Mouse (Mus musculus): ENCODE measurements around the gene Scly. TPM values are rescaled to one million over a fixed set of nuclear protein-coding genes. Genes with fewer than 3 reads are reported as not detected.

Scly gene
- polyA plus RNA-seq, 1 experiment from 2014 or later = 28.8 TPM

GRCm38 (mm10) chr1:91344921-91345685 is 47.0 kb downstream of the Scly start:
- Histone ChIP-seq H3K4me1 (peaks cover 9% of the 10 kb centered on the region; the same call in 1 of the 2 replicates), H3K9ac (no peak overlapping the region), H3K27ac (no peak overlapping the region), H3K9me3 (replicated peaks) (no peaks in the 10 kb centered on the region), H3K4me3 (peak overlapping the region; percentile 13), H3K4me2 (peak overlapping the region; percentile 45), H3K36me3 (no peaks in the 10 kb centered on the region), H3K27me3 (replicated peaks) (peaks cover 85% of the 10 kb centered on the region)
- WGBS (ENCODE audit: insufficient replicate concordance) = 8% methylated on average over 68 of the region's 68 CpGs
- ATAC-seq = no peak

- peak; percentile 62; the same call in 1 of the 2 replicates for ATAC-seq
- H3K27me3 ChIP-seq (replicated peaks) = peaks cover 80% of the 10 kb centered on the region
- no peaks in the 10 kb centered on the region for H3K36me3 ChIP-seq
- H3K27ac ChIP-seq = no peak overlapping the region
- no peak overlapping the region for H3K4me3 ChIP-seq
- H3K9ac ChIP-seq = no peak overlapping the region
- H3K9me3 ChIP-seq (replicated peaks) = no peaks in the 10 kb centered on the region
- no peak overlapping the region for H3K4me2 ChIP-seq
- WGBS (ENCODE audit: insufficient replicate concordance) = 23% methylated on average over 3 of the region's 3 CpGs
- H3K4me1 ChIP-seq = peaks cover 9% of the 10 kb centered on the region; the same call in 1 of the 2 replicates
Observed at GRCm38 (mm10) chr1:91346892-91347291, 48.8 kb downstream of the Scly start.

DNA sequence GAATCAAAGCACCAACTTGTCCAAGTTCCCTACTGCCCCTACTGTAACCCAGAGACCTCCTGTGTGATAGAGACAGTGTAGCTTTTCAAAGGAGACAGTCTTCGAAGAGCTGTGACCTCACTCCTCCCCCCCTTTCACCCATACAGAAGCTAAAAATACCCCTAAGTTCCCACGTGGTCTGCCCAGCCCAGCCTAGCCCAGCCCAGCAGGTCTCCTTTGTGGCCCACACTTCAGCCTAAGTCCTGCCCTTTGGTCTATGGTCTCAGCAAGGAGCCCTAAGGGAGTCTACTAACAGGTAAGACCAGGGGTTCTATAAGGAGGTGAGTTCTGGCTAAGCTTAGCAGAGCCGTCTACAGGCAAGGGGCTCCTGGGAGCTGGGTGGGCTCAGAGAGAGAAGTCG is 52.7 kb downstream of the Scly start, which contains the start of gene Klhl30:
TSS of gene Klhl30 (plus strand) at position 176 of the 400 bp plus-strand sequence.
- Histone ChIP-seq H3K4me2 (no peak within 1 kb of the TSS), H3K4me3 (no peak within 1 kb of the TSS)

DNA sequence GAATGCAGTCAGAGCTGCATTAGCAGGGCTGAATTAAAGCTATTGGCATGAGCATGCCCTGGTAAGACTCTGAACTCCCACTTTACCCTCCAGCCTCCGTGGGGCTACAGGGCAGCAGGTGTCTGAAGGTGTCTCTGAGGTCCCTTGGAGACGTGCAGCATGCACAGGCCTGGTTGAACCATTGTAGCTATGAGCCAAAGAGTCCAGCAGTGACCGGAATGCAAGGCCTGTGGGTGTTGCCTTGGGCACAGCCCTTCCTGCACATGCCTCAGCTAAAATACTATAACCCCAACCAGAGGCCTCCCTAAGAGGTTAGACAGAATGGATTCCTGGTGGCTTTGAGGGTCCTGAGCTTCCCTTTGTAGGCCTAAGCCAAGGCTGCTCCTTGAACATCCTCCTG is 53.1 kb downstream of the Scly start:
- no peaks in the 10 kb centered on the region for H3K36me3 ChIP-seq
- H3K4me2 ChIP-seq = no peak overlapping the region
- H3K27me3 ChIP-seq (replicated peaks) = peaks cover 37% of the 10 kb centered on the region
- no peak for ATAC-seq
- H3K4me1 ChIP-seq = no peaks in the 10 kb centered on the region
- H3K9ac ChIP-seq = no peak overlapping the region
- H3K4me3 ChIP-seq = no peak overlapping the region
- no peaks in the 10 kb centered on the region for H3K9me3 ChIP-seq (replicated peaks)
- WGBS (ENCODE audit: insufficient replicate concordance) = 62% methylated on average over 3 of the region's 3 CpGs
- no peak overlapping the region for H3K27ac ChIP-seq

More for the DNA sequence above, 52.7 kb downstream of the Scly start, which contains the start of gene Klhl30:
- Histone ChIP-seq H3K9me3 (replicated peaks) (no peaks in the 10 kb centered on the region), H3K9ac (no peak within 1 kb of the TSS), H3K36me3 (no peaks in the 10 kb centered on the region), H3K27me3 (replicated peaks) (peaks cover 41% of the 10 kb centered on the region), H3K4me1 (no peaks in the 10 kb centered on the region), H3K27ac (no peak within 1 kb of the TSS)
- no peak for ATAC-seq
- WGBS (ENCODE audit: insufficient replicate concordance) = 42% methylated on average over 4 of the region's 4 CpGs

- Histone ChIP-seq H3K36me3 (no peaks in the 10 kb centered on the region), H3K4me1 (no peaks in the 10 kb centered on the region), H3K9me3 (replicated peaks) (no peaks in the 10 kb centered on the region), H3K4me3 (no peak overlapping the region), H3K4me2 (no peak overlapping the region), H3K27ac (no peak overlapping the region), H3K27me3 (replicated peaks) (peaks cover 32% of the 10 kb centered on the region), H3K9ac (no peak overlapping the region)
- no peak for ATAC-seq
- WGBS (ENCODE audit: insufficient replicate concordance) = 57% methylated on average over 2 of the region's 2 CpGs
Observed at GRCm38 (mm10) chr1:91352277-91352676, 54.1 kb downstream of the Scly start.

GRCm38 (mm10) chr1:91356105-91356504 is 58.0 kb downstream of the Scly start:
- H3K27me3 ChIP-seq (replicated peaks) = peaks cover 30% of the 10 kb centered on the region
- ATAC-seq = no peak
- H3K4me1 ChIP-seq = no peaks in the 10 kb centered on the region
- H3K9me3 ChIP-seq (replicated peaks) = no peaks in the 10 kb centered on the region
- H3K27ac ChIP-seq = no peak overlapping the region
- H3K4me3 ChIP-seq = no peak overlapping the region
- WGBS (ENCODE audit: insufficient replicate concordance) = 65% methylated on average over 11 of the region's 11 CpGs
- H3K36me3 ChIP-seq = no peaks in the 10 kb centered on the region
- H3K4me2 ChIP-seq = no peak overlapping the region
- no peak overlapping the region for H3K9ac ChIP-seq

GRCm38 (mm10) chr1:91362113-91362512 is 64.0 kb downstream of the Scly start:
- no peak overlapping the region for H3K27ac ChIP-seq
- H3K4me2 ChIP-seq = no peak overlapping the region
- WGBS (ENCODE audit: insufficient replicate concordance) = 60% methylated on average over 5 of the region's 5 CpGs
- H3K36me3 ChIP-seq = no peaks in the 10 kb centered on the region
- H3K4me3 ChIP-seq = no peak overlapping the region
- peaks cover 41% of the 10 kb centered on the region for H3K27me3 ChIP-seq (replicated peaks)
- peaks cover 6% of the 10 kb centered on the region; the same call in 1 of the 2 replicates for H3K9me3 ChIP-seq (replicated peaks)
- peaks cover 14% of the 10 kb centered on the region for H3K4me1 ChIP-seq
- H3K9ac ChIP-seq = no peak overlapping the region
- no peak for ATAC-seq

- Histone ChIP-seq H3K9me3 (replicated peaks) (peaks cover 6% of the 10 kb centered on the region; the same call in 1 of the 2 replicates), H3K27ac (no peak overlapping the region), H3K4me2 (no peak overlapping the region), H3K9ac (no peak overlapping the region), H3K4me1 (peaks cover 30% of the 10 kb centered on the region), H3K27me3 (replicated peaks) (peaks cover 14% of the 10 kb centered on the region; the same call in 1 of the 2 replicates), H3K4me3 (no peak overlapping the region), H3K36me3 (peaks cover 18% of the 10 kb centered on the region)
- no peak for ATAC-seq
- 83% methylated on average over 16 of the region's 16 CpGs for whole genome bisulfite sequencing (ENCODE audit: insufficient replicate concordance)
Observed at GRCm38 (mm10) chr1:91364822-91365644, 66.9 kb downstream of the Scly start.

DNA sequence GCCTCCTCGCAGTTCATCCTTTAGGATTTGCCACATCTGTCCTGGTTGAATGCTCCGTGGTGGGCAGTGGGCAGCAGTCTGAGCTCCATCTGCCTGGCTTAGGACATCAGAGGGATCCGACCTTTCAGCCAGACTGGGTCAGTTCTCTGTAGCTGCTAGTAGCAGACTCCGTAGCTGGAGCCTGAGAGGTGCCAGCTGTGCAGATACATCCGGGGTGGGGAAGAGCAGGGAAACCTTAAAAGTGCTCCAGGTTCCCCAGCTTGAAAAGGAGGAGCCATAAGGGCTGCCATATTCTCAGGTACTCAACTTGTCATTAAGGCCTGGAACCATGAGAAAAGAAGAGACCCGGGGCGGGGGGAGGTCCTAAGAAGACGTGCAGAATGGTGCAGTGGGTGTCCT is 67.7 kb downstream of the Scly start:
- ATAC-seq = no peak
- Histone ChIP-seq H3K27ac (no peak overlapping the region), H3K36me3 (peaks cover 26% of the 10 kb centered on the region), H3K4me2 (peak overlapping the region; percentile 98), H3K4me1 (peaks cover 30% of the 10 kb centered on the region), H3K9ac (peak overlapping the region; percentile 91), H3K9me3 (replicated peaks) (peaks cover 6% of the 10 kb centered on the region; the same call in 1 of the 2 replicates), H3K27me3 (replicated peaks) (peaks cover 14% of the 10 kb centered on the region; the same call in 1 of the 2 replicates), H3K4me3 (peak overlapping the region; percentile 78)
- 30% methylated on average over 8 of the region's 8 CpGs for WGBS (ENCODE audit: insufficient replicate concordance)

- H3K9ac ChIP-seq = peak within 1 kb of the TSS; percentile 91
Observed at GRCm38 (mm10) chr1:91366215-91367108, 68.3 kb downstream of the Scly start, which contains the start of gene Erfe. Gene Erfe (plus strand): TSS chr1:91366430.

DNA sequence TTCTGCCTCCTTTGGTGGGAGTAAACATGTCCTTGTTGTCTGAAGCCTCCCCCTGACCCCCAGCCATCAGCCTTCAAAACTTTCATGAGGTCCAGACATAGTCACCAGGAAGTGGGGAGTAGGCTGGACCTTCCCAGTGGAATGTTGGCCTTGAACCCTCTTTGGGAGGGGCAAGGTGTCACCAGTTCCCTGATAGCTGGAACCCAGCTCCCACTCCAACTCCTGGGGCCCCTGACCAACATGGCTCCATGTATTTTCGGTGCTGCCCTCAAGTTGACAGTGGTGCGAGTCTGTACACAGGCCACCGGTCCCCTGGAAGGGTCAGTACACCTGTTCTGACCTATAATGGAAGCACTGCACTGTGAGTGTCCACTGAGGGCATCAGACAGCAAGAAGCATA is 69.2 kb downstream of the Scly start:
- Histone ChIP-seq H3K4me1 (peaks cover 33% of the 10 kb centered on the region), H3K27me3 (replicated peaks) (peaks cover 14% of the 10 kb centered on the region; the same call in 1 of the 2 replicates), H3K27ac (peak overlapping the region; percentile 43), H3K9me3 (replicated peaks) (peaks cover 6% of the 10 kb centered on the region; the same call in 1 of the 2 replicates), H3K4me3 (peak overlapping the region; percentile 78), H3K9ac (peak overlapping the region; percentile 91), H3K4me2 (peak overlapping the region; percentile 98), H3K36me3 (peaks cover 41% of the 10 kb centered on the region)
- no peak; the same call in 1 of the 2 replicates for ATAC-seq
- 88% methylated on average over 3 of the region's 3 CpGs for WGBS (ENCODE audit: insufficient replicate concordance)

More at GRCm38 (mm10) chr1:91366215-91367108, 68.3 kb downstream of the Scly start, which contains the start of gene Erfe:
- peak; percentile 88 for ATAC-seq
- Histone ChIP-seq H3K4me2 (peak within 1 kb of the TSS; percentile 98), H3K9me3 (replicated peaks) (peaks cover 6% of the 10 kb centered on the region; the same call in 1 of the 2 replicates), H3K4me1 (peaks cover 30% of the 10 kb centered on the region), H3K36me3 (peaks cover 32% of the 10 kb centered on the region), H3K4me3 (peak within 1 kb of the TSS; percentile 78), H3K27me3 (replicated peaks) (peaks cover 14% of the 10 kb centered on the region; the same call in 1 of the 2 replicates), H3K27ac (peak within 1 kb of the TSS; percentile 70)
- WGBS (ENCODE audit: insufficient replicate concordance) = under 1% methylated on average over 67 of the region's 68 CpGs

Data from liver, embryonic 12.5 days (tissue).